Mouse (Mus musculus): ENCODE results near the gene Pate4. TPM values are rescaled to one million over a fixed set of nuclear protein-coding genes. Genes with fewer than 3 reads are reported as not detected.

Pate4 gene
- polyA plus RNA-seq, 1 experiment, result not detected

DNA sequence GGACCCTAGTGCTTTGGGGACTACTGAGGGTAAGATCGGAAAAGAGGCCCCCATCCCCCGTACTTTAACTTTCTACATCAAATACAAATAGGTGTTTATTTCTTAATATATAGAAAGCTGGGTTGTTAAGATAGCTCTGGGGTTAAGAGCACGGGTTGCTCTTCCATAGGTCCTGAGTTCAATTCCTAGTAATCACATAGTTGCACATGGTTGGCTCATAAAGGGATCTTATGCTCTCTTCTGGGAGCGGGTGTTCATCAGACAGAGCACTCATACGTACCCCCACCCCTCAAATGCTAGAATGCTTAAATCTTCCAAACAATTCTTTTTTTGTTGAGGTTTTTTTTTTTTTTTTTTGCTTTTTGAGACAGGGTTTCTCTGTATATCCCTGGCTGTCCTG, 41.1 kb downstream of the Pate4 start:
- Histone ChIP-seq H3K27ac (ENCODE audit: insufficient read depth, low read depth, low read length) (no peak overlapping the region), H3K4me3 (ENCODE audit: insufficient read depth, low read depth, low read length) (no peak overlapping the region), H3K4me1 (ENCODE audit: control insufficient read depth, insufficient read depth, low read length) (peaks cover 5% of the 10 kb centered on the region; the same call in 1 of the 2 replicates)
- WGBS, result 3% methylated on average over 5 of the region's 5 CpGs
- TF ChIP-seq CTCF (IDR thresholded peaks at IDR 0.05; ENCODE audit: insufficient read depth, low read depth, low read length) (no peak), POLR2A (IDR thresholded peaks at IDR 0.05; ENCODE audit: insufficient read depth, low read depth, low read length) (no peak)

GRCm38 (mm10) chr9:35569571-35570534, 41.9 kb downstream of the Pate4 start, which contains the start of the genes Pate2 and Hyls1:
Gene Pate2, plus strand, starts transcription at chr9:35570284.
Gene Hyls1, minus strand, starts transcription at chr9:35570398.
- 1% methylated on average over 86 of the region's 86 CpGs for WGBS
- Histone ChIP-seq H3K4me1 (ENCODE audit: control insufficient read depth, insufficient read depth, low read length) (peaks cover 5% of the 10 kb centered on the region; the same call in 1 of the 2 replicates), H3K27ac (ENCODE audit: insufficient read depth, low read depth, low read length) (peak within 1 kb of the TSS; percentile 47), H3K4me3 (ENCODE audit: insufficient read depth, low read depth, low read length) (peak within 1 kb of the TSS; percentile 82)
- TF ChIP-seq POLR2A (IDR thresholded peaks at IDR 0.05; ENCODE audit: insufficient read depth, low read depth, low read length), result peak; percentile 65
- peak; percentile 40; the same call in 1 of the 2 replicates for TF ChIP-seq CTCF (IDR thresholded peaks at IDR 0.05; ENCODE audit: insufficient read depth, low read depth, low read length)

- WGBS, result 81% methylated on average over 3 of the region's 3 CpGs
- TF ChIP-seq POLR2A (IDR thresholded peaks at IDR 0.05; ENCODE audit: insufficient read depth, low read depth, low read length) (no peak), CTCF (IDR thresholded peaks at IDR 0.05; ENCODE audit: insufficient read depth, low read depth, low read length) (no peak)
- no peaks in the 10 kb centered on the region for H3K4me1 ChIP-seq (ENCODE audit: control insufficient read depth, insufficient read depth, low read length)
- H3K27ac ChIP-seq (ENCODE audit: insufficient read depth, low read depth, low read length), result no peak overlapping the region
- H3K4me3 ChIP-seq (ENCODE audit: insufficient read depth, low read depth, low read length), result no peak overlapping the region
Measured at GRCm38 (mm10) chr9:35567995-35568394, 43.7 kb downstream of the Pate4 start.

- WGBS, result 71% methylated on average over 5 of the region's 5 CpGs
- TF ChIP-seq CTCF (IDR thresholded peaks at IDR 0.05; ENCODE audit: insufficient read depth, low read depth, low read length) (no peak), POLR2A (IDR thresholded peaks at IDR 0.05; ENCODE audit: insufficient read depth, low read depth, low read length) (no peak)
Measured at GRCm38 (mm10) chr9:35564536-35565240, 47.1 kb downstream of the Pate4 start.

GRCm38 (mm10) chr9:35561583-35561982, 50.2 kb downstream of the Pate4 start:
- Histone ChIP-seq H3K4me1 (ENCODE audit: control insufficient read depth, insufficient read depth, low read length) (no peaks in the 10 kb centered on the region), H3K4me3 (ENCODE audit: insufficient read depth, low read depth, low read length) (no peak overlapping the region), H3K27ac (ENCODE audit: insufficient read depth, low read depth, low read length) (no peak overlapping the region)
- TF ChIP-seq POLR2A (IDR thresholded peaks at IDR 0.05; ENCODE audit: insufficient read depth, low read depth, low read length) (no peak), CTCF (IDR thresholded peaks at IDR 0.05; ENCODE audit: insufficient read depth, low read depth, low read length) (no peak)
- 88% methylated on average over 6 of the region's 6 CpGs for WGBS

More at GRCm38 (mm10) chr9:35564536-35565240, 47.1 kb downstream of the Pate4 start:
- Histone ChIP-seq H3K27ac (ENCODE audit: insufficient read depth, low read depth, low read length) (no peak overlapping the region), H3K4me3 (ENCODE audit: insufficient read depth, low read depth, low read length) (no peak overlapping the region), H3K4me1 (ENCODE audit: control insufficient read depth, insufficient read depth, low read length) (no peaks in the 10 kb centered on the region)

DNA sequence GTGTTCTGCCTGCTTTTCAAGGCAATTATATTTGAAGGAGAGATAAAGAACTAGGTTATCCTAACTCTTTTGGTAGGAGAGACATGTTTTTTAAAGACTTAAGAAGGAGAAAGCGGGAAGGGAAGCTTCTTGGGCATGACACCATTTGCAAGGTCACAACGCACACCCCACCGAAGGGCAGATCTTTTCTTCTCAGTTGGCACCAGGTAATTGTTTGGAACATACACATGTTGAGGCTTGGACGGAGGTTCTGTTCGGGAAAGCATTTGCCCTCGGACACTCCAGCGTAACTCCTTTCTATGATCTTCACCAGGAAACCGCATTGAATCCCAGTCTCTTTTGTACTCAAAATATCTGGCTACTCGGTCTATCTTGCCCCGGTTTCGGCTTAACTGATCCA, 50.7 kb downstream of the Pate4 start:
- TF ChIP-seq POLR2A (IDR thresholded peaks at IDR 0.05; ENCODE audit: insufficient read depth, low read depth, low read length) (no peak), CTCF (IDR thresholded peaks at IDR 0.05; ENCODE audit: insufficient read depth, low read depth, low read length) (no peak)
- 92% methylated on average over 11 of the region's 11 CpGs for WGBS
- Histone ChIP-seq H3K4me1 (ENCODE audit: control insufficient read depth, insufficient read depth, low read length) (no peaks in the 10 kb centered on the region), H3K27ac (ENCODE audit: insufficient read depth, low read depth, low read length) (no peak overlapping the region), H3K4me3 (ENCODE audit: insufficient read depth, low read depth, low read length) (no peak overlapping the region)

DNA sequence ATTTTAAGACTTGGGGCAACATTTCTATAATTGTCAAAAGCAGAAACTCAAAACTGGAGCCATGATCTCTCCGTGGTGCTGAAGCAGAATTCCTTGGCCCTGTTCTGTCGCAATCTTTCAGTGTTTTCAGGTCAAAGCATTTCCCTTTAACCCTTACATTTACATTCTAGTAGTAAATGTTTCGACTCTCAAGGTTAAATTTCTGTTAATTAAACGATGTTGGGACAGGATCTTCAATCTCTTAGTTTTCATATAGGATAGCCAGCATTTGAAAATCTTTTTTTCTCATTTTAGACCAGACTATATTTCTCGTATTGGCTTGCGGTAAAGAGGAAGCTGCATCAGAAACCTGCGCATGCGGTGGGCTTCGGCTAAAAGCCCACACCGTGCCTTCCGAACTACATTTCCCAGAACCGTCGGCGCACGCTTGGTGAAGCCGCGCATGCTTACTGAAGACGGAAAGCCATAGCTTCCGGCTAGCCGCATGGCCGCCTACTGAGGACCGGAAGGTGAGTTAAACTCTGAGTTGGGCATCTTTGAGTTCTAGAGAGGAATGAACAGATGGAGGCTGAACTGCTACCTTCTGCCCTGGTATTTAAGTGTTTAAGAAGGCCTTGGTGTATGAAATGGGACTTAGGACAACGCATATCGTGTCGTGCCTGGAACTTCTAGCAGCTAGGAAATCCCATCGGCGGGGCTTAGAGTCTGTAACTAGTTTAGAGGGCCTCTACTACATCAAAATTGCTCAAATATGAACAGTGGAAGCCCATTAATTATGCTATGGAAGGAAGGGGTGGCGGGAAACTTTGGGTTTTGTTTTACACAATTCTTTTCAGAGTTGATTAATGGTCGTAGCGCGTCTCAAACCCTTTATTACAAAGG, 52.5 kb downstream of the Pate4 start:
- WGBS, result under 1% methylated on average over 31 of the region's 31 CpGs
- H3K4me1 ChIP-seq (ENCODE audit: control insufficient read depth, insufficient read depth, low read length), result no peaks in the 10 kb centered on the region
- peak overlapping the region; percentile 41 for H3K4me3 ChIP-seq (ENCODE audit: insufficient read depth, low read depth, low read length)
- 0 out of 2 replicates have a peak overlapping the region, but pooled peaks have one; percentile 47 for H3K27ac ChIP-seq (ENCODE audit: insufficient read depth, low read depth, low read length)
- peak; percentile 21; the same call in 1 of the 2 replicates for TF ChIP-seq POLR2A (IDR thresholded peaks at IDR 0.05; ENCODE audit: insufficient read depth, low read depth, low read length)
- TF ChIP-seq CTCF (IDR thresholded peaks at IDR 0.05; ENCODE audit: insufficient read depth, low read depth, low read length), result no peak
